Mouse (Mus musculus): ENCODE data around the gene Slc25a22. TPM values are rescaled to one million over a fixed set of nuclear protein-coding genes. Genes with fewer than 3 reads are reported as not detected.

Slc25a22 gene
- polyA plus RNA-seq, 1 experiment, result 145 TPM

DNA sequence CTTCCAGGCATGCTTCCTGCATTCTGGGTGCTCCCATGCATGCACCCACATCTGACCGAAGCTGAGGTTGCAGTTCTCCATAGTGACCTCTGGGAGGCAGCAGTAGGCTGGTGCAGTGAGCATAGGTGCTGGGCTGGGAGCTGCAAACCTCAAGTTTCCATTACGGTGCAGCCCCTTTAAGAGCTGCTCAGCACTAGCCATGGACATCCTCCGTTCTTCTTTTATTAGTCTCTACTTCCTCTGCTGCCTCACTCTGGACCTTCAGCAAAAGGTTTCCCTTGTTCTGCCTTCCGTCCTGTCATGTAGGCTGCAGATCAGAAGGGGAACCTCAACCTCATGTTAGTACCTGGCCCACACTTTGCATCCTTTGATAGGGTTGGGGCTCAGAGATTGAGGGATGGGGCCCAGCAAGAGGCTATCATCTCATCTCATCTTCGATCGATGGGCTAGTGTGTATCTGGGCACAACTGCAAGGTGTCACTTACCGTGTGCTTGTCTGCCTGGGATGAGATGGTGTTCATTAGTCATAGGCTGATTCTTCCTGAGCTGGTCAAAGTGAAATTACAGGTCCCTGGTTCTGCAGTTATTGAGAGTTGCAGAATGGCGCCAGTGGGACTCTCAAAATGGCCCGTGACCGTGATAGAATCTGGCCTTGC lies 43.3 kb upstream of the Slc25a22 start:
- DNase-seq (ENCODE audit: low read depth), result peak; percentile 85
- TF ChIP-seq CTCF (IDR thresholded peaks at IDR 0.05; ENCODE audit: borderline replicate concordance, extremely low read depth, insufficient read depth, insufficient read length) (peak; percentile 94), POLR2A (IDR thresholded peaks at IDR 0.05; ENCODE audit: borderline replicate concordance, extremely low read depth, insufficient read depth, insufficient read length, poor library complexity, severe bottlenecking) (no peak)

DNA sequence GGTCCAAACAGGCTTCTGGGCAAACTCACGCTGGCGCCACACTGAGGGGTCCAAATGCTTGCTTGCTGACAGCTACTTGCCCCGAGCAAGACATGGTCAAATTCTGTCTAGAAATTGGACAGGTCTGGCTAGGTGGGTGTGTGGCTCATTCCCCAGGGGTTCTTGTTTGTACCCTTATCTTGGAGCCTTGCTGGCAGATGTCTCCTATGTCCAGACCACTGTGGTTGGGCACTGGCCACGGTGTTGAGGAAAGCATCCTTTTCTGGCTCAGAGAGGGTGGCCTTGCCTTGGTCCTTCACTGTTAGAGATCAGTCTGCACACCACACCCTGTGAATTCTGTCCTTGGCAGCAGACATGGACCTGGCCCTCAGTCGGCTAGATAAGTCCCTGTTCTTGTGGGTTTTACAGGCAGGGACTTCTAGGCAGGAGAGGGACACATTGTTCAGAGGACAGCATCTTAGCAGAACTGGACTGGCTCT lies 40.6 kb upstream of the Slc25a22 start:
- no peak for DNase-seq (ENCODE audit: low read depth)
- TF ChIP-seq CTCF (IDR thresholded peaks at IDR 0.05; ENCODE audit: borderline replicate concordance, extremely low read depth, insufficient read depth, insufficient read length) (no peak), POLR2A (IDR thresholded peaks at IDR 0.05; ENCODE audit: borderline replicate concordance, extremely low read depth, insufficient read depth, insufficient read length, poor library complexity, severe bottlenecking) (no peak)

- DNase-seq (ENCODE audit: low read depth), result no peak
- TF ChIP-seq POLR2A (IDR thresholded peaks at IDR 0.05; ENCODE audit: borderline replicate concordance, extremely low read depth, insufficient read depth, insufficient read length, poor library complexity, severe bottlenecking) (no peak), CTCF (IDR thresholded peaks at IDR 0.05; ENCODE audit: borderline replicate concordance, extremely low read depth, insufficient read depth, insufficient read length) (no peak)
These were observed 40.0 kb upstream of the Slc25a22 start for GRCm38 (mm10) chr7:141477578-141478269.

DNA sequence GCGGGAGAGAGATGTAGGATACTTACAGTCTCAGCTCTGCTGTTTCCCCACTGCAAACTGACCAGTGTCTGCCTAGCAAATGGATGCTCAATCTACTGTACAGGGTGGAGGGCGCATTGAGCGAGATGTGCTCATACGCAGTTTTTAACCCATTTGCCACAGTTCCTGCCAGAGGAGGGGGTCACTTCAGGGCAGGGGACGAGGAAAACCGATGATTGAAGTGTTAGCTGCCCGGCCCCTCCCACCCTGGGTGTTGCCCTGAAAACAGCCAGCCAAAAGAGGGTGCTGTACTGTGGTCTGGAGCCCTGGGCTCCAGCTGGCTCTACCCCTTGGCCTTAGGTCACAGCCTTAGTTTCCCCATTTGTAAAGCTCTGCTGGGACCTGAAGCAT lies 39.3 kb upstream of the Slc25a22 start:
- DNase-seq (ENCODE audit: low read depth), result no peak
- no peak for TF ChIP-seq CTCF (IDR thresholded peaks at IDR 0.05; ENCODE audit: borderline replicate concordance, extremely low read depth, insufficient read depth, insufficient read length)
- no peak for TF ChIP-seq POLR2A (IDR thresholded peaks at IDR 0.05; ENCODE audit: borderline replicate concordance, extremely low read depth, insufficient read depth, insufficient read length, poor library complexity, severe bottlenecking)

DNA sequence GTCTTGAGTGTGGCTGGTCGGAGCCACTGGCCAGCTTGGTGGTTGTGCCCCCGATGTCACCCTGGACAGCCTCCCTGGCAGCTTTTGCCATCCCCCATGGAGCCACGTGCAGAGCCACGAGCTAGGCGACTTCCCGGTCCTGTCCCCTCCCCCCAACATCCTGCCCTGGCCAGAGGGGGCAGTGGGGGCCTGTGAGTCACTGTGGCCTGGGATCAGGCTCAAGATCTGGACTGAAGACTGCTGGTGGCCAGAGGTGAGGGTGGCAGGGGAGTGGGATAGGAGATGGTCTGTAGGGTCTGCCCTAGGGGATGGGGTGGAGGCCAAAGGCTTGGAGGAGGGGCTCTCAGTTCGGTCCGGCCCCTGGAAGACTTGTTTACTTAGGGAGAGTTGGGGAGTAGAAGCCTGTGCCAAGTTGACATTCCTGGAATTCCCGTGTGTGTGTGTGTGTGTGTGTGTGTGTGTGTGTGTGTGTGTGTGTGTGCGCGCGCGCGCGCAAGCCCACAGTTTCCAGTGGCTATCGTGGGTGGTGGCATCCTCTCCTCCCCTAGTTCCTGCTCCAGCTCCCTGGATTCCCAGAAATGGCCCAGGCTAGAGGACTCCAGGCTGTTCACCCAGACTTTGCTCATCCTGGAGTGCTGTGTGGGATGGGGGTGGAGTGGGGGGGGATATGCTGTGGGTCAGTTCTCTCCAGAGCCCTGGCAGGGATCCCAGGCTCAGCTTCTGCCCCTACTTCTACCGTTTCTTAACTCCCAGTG lies 38.7 kb upstream of the Slc25a22 start:
- peak; percentile 63 for DNase-seq (ENCODE audit: low read depth)
- TF ChIP-seq CTCF (IDR thresholded peaks at IDR 0.05; ENCODE audit: borderline replicate concordance, extremely low read depth, insufficient read depth, insufficient read length) (no peak), POLR2A (IDR thresholded peaks at IDR 0.05; ENCODE audit: borderline replicate concordance, extremely low read depth, insufficient read depth, insufficient read length, poor library complexity, severe bottlenecking) (no peak)

- TF ChIP-seq CTCF (IDR thresholded peaks at IDR 0.05; ENCODE audit: borderline replicate concordance, extremely low read depth, insufficient read depth, insufficient read length), result no peak
- DNase-seq (ENCODE audit: low read depth), result no peak
These were observed 38.1 kb upstream of the Slc25a22 start for GRCm38 (mm10) chr7:141475805-141476158.

- TF ChIP-seq POLR2A (IDR thresholded peaks at IDR 0.05; ENCODE audit: borderline replicate concordance, extremely low read depth, insufficient read depth, insufficient read length, poor library complexity, severe bottlenecking) (no peak), CTCF (IDR thresholded peaks at IDR 0.05; ENCODE audit: borderline replicate concordance, extremely low read depth, insufficient read depth, insufficient read length) (no peak)
These were observed 37.5 kb upstream of the Slc25a22 start, which contains the start of the genes Polr2l and Tspan4 for GRCm38 (mm10) chr7:141475011-141475804. Polr2l (minus strand) TSS chr7:141475132. Tspan4 (plus strand) TSS chr7:141475240.

GRCm38 (mm10) chr7:141474160-141474559 lies 36.5 kb upstream of the Slc25a22 start:
- no peak for DNase-seq (ENCODE audit: low read depth)
- no peak for TF ChIP-seq POLR2A (IDR thresholded peaks at IDR 0.05; ENCODE audit: borderline replicate concordance, extremely low read depth, insufficient read depth, insufficient read length, poor library complexity, severe bottlenecking)
- no peak for TF ChIP-seq CTCF (IDR thresholded peaks at IDR 0.05; ENCODE audit: borderline replicate concordance, extremely low read depth, insufficient read depth, insufficient read length)

More at GRCm38 (mm10) chr7:141475011-141475804, 37.5 kb upstream of the Slc25a22 start, which contains the start of the genes Polr2l and Tspan4:
- peak; percentile 94 for DNase-seq (ENCODE audit: low read depth)

DNA sequence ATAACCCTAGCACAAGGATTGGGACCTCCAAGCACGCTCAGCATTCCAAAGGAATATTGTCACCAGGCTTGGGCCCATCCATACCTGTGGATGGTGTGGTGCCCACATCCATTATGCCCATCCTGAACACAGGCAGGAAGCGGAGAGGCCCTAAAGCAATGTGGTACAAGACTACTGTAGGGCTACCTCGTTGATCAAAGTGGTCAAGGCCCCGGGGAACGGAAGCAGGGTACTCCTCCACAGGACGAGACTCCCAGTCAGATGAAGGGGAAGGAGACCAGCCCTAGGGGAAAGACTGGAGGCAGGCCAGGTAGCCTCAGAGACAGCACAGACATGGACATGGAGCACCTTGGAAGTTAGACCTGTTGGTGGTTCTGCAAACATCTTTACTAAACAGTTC lies 35.1 kb upstream of the Slc25a22 start:
- TF ChIP-seq CTCF (IDR thresholded peaks at IDR 0.05; ENCODE audit: borderline replicate concordance, extremely low read depth, insufficient read depth, insufficient read length) (no peak), POLR2A (IDR thresholded peaks at IDR 0.05; ENCODE audit: borderline replicate concordance, extremely low read depth, insufficient read depth, insufficient read length, poor library complexity, severe bottlenecking) (no peak)
- DNase-seq (ENCODE audit: low read depth), result no peak

DNA sequence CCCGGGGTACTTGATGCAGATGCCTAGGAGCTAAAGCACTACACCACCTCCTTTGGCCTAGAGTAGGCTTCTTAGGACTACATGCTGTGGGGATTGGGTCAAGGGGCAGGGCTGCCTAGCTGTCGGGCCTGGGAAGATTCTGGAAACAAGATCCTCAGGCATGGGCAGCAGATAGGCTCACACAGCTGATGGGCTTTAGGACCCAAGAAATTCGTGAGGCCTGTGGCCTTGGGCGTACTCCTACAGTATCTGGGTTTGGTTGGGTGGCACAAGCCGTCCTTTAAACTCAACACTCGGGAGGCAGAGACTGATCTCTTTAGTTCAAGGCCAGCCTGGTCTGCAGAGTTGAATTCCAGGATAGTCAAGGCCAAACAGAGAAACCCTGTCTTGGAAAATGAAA lies 34.5 kb upstream of the Slc25a22 start:
- no peak for TF ChIP-seq CTCF (IDR thresholded peaks at IDR 0.05; ENCODE audit: borderline replicate concordance, extremely low read depth, insufficient read depth, insufficient read length)
- no peak for TF ChIP-seq POLR2A (IDR thresholded peaks at IDR 0.05; ENCODE audit: borderline replicate concordance, extremely low read depth, insufficient read depth, insufficient read length, poor library complexity, severe bottlenecking)
- no peak for DNase-seq (ENCODE audit: low read depth)

DNA sequence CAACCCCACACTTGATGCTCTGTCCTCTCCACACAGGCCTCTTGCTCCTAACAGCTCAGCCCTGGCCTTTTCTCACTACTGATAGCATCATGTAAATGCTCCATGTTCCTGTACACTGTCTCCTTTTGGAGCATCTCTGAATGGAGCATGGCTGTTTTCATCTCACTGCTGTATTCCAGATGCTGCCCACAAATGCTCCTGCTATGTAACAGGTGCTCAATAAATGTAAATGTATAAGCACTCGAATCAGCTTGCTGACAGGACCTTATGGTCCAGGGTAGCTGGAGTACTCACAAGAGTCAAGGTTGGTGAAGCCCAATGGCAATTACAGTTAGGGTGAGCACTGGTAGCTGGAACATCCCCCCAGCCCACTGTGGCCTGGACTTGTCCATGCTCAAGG lies 33.5 kb upstream of the Slc25a22 start:
- no peak for TF ChIP-seq CTCF (IDR thresholded peaks at IDR 0.05; ENCODE audit: borderline replicate concordance, extremely low read depth, insufficient read depth, insufficient read length)
- TF ChIP-seq POLR2A (IDR thresholded peaks at IDR 0.05; ENCODE audit: borderline replicate concordance, extremely low read depth, insufficient read depth, insufficient read length, poor library complexity, severe bottlenecking), result no peak
- no peak for DNase-seq (ENCODE audit: low read depth)
